Mouse (Mus musculus) neural tube, embryonic 13.5 days (tissue): ENCODE data around the gene Zfc3h1. TPM values are rescaled to one million over a fixed set of nuclear protein-coding genes. Genes with fewer than 3 reads are reported as not detected.

Experiments
- ATAC-seq: fragments of 200-750 bp; cut with Nextera tagmentation; 2 replicates; pipeline ENCODE4 v1.8.0; 2017; ENCODE audit warnings: low read depth, mild to moderate bottlenecking, moderate TSS enrichment, moderate library complexity
- H3K27ac ChIP-seq: fragments of 300-500 bp; sonication (generic); replicated peaks from 2 replicates; pipeline ENCODE4 v1.5.1; 2015; ENCODE audit warnings: moderate library complexity, mild to moderate bottlenecking, inconsistent platforms
- H3K27me3 ChIP-seq: fragments of 300-500 bp; sonication (generic); 2 replicates; pipeline ENCODE4 v1.6.1; 2015; ENCODE audit warnings: mild to moderate bottlenecking, inconsistent platforms
- H3K36me3 ChIP-seq: fragments of 300-500 bp; sonication (generic); 2 replicates; pipeline ENCODE4 v1.6.1; 2015; ENCODE audit warnings: mild to moderate bottlenecking, inconsistent platforms
- H3K4me1 ChIP-seq: fragments of 300-500 bp; sonication (generic); replicated peaks from 2 replicates; pipeline ENCODE4 v1.6.1; 2015; ENCODE audit warnings: inconsistent platforms
- H3K4me2 ChIP-seq: fragments of 300-500 bp; sonication (generic); 2 replicates; pipeline ENCODE4 v1.6.1; 2015; ENCODE audit warnings: inconsistent platforms, mild to moderate bottlenecking, moderate library complexity
- H3K4me3 ChIP-seq: fragments of 300-500 bp; sonication (generic); 2 replicates; pipeline ENCODE4 v1.5.1; 2015; ENCODE audit warnings: mild to moderate bottlenecking, inconsistent platforms
- H3K9ac ChIP-seq: fragments of 300-500 bp; sonication (generic); 2 replicates; pipeline ENCODE4 v1.6.1; 2015; ENCODE audit warnings: moderate library complexity, mild to moderate bottlenecking, inconsistent platforms
- H3K9me3 ChIP-seq: fragments of 300-500 bp; sonication (generic); 2 replicates; pipeline ENCODE4 v1.6.1; 2016; ENCODE audit warnings: inconsistent platforms
- WGBS: fragments of 180-500 bp; shearing (Covaris S2); methylation state at CpG from one replicate; pipeline ENCODE4 v1.1.7; 2015; 5-methylcytosine and 5-hydroxymethylcytosine counted together
- polyA plus RNA-seq: library from polyadenylated mRNA; unstranded; fragments of >200 nt; fragmentation: Nextera tagmentation; extraction: Ambion mirVana; gene quantifications from 2 replicates; pipeline ENCODE4 v1.2.1, GENCODE M21; 2015

Zfc3h1 gene
- polyA plus RNA-seq, 1 experiment from 2014 or later: 17.7 TPM

- Histone ChIP-seq H3K27ac (no peak overlapping the region), H3K4me2 (no peak overlapping the region), H3K4me1 (peaks cover 62% of the 10 kb centered on the region), H3K27me3 (no peaks in the 10 kb centered on the region), H3K4me3 (no peak overlapping the region), H3K9ac (no peak overlapping the region), H3K36me3 (peaks cover 42% of the 10 kb centered on the region), H3K9me3 (no peaks in the 10 kb centered on the region)
- ATAC-seq: no peak
- WGBS: 93% methylated on average over 4 of the region's 4 CpGs
These were observed 6.3 kb downstream of the Zfc3h1 start for GRCm38 (mm10) chr10:115391076-115391475.

- no peak for ATAC-seq
- Histone ChIP-seq H3K4me3 (no peak overlapping the region), H3K36me3 (peaks cover 42% of the 10 kb centered on the region), H3K27ac (no peak overlapping the region), H3K4me1 (peaks cover 61% of the 10 kb centered on the region), H3K9ac (no peak overlapping the region), H3K9me3 (no peaks in the 10 kb centered on the region), H3K4me2 (no peak overlapping the region), H3K27me3 (no peaks in the 10 kb centered on the region)
- 92% methylated on average over 1 of the region's 1 CpGs for WGBS
These were observed 7.1 kb downstream of the Zfc3h1 start for GRCm38 (mm10) chr10:115391896-115392295.

- WGBS: 69% methylated on average over 6 of the region's 6 CpGs
- Histone ChIP-seq H3K27ac (no peak overlapping the region), H3K4me2 (no peak overlapping the region), H3K9ac (no peak overlapping the region), H3K4me3 (no peak overlapping the region), H3K4me1 (no peaks in the 10 kb centered on the region), H3K9me3 (no peaks in the 10 kb centered on the region), H3K27me3 (no peaks in the 10 kb centered on the region), H3K36me3 (peaks cover 62% of the 10 kb centered on the region)
- ATAC-seq: no peak
These were observed 21.6 kb downstream of the Zfc3h1 start for GRCm38 (mm10) chr10:115406393-115406792.

GRCm38 (mm10) chr10:115413496-115413895 lies 28.7 kb downstream of the Zfc3h1 start:
- Histone ChIP-seq H3K27ac (no peak overlapping the region), H3K4me1 (no peaks in the 10 kb centered on the region), H3K9ac (no peak overlapping the region), H3K36me3 (peaks cover 84% of the 10 kb centered on the region), H3K4me2 (no peak overlapping the region), H3K27me3 (no peaks in the 10 kb centered on the region), H3K9me3 (no peaks in the 10 kb centered on the region), H3K4me3 (no peak overlapping the region)
- no peak for ATAC-seq
- 91% methylated on average over 2 of the region's 2 CpGs for WGBS

GRCm38 (mm10) chr10:115414056-115414455 lies 29.3 kb downstream of the Zfc3h1 start:
- Histone ChIP-seq H3K27ac (no peak overlapping the region), H3K4me1 (no peaks in the 10 kb centered on the region), H3K36me3 (peaks cover 85% of the 10 kb centered on the region), H3K9ac (no peak overlapping the region), H3K27me3 (no peaks in the 10 kb centered on the region), H3K4me2 (no peak overlapping the region), H3K4me3 (no peak overlapping the region), H3K9me3 (no peaks in the 10 kb centered on the region)
- ATAC-seq: no peak
- 94% methylated on average over 3 of the region's 3 CpGs for WGBS

- no peak overlapping the region for H3K4me3 ChIP-seq
- peaks cover 58% of the 10 kb centered on the region for H3K36me3 ChIP-seq
- H3K9ac ChIP-seq: no peak overlapping the region
- 85% methylated on average over 4 of the region's 4 CpGs for WGBS
- H3K27me3 ChIP-seq: no peaks in the 10 kb centered on the region
- H3K4me1 ChIP-seq: no peaks in the 10 kb centered on the region
- no peaks in the 10 kb centered on the region for H3K9me3 ChIP-seq
- H3K4me2 ChIP-seq: no peak overlapping the region
- ATAC-seq: no peak
- no peak overlapping the region for H3K27ac ChIP-seq
These were observed 37.2 kb downstream of the Zfc3h1 start for GRCm38 (mm10) chr10:115421976-115422375.

- Histone ChIP-seq H3K9me3 (no peaks in the 10 kb centered on the region), H3K27ac (no peak overlapping the region), H3K27me3 (no peaks in the 10 kb centered on the region), H3K4me3 (no peak overlapping the region), H3K4me1 (no peaks in the 10 kb centered on the region), H3K36me3 (peaks cover 63% of the 10 kb centered on the region), H3K4me2 (no peak overlapping the region), H3K9ac (no peak overlapping the region)
- WGBS: 50% methylated on average over 2 of the region's 2 CpGs
- ATAC-seq: no peak
These were observed 40.6 kb downstream of the Zfc3h1 start for GRCm38 (mm10) chr10:115425351-115425750.

GRCm38 (mm10) chr10:115437286-115437685 lies 52.5 kb downstream of the Zfc3h1 start:
- Histone ChIP-seq H3K9me3 (no peaks in the 10 kb centered on the region), H3K36me3 (peaks cover 22% of the 10 kb centered on the region), H3K4me2 (no peak overlapping the region), H3K27me3 (no peaks in the 10 kb centered on the region), H3K27ac (no peak overlapping the region), H3K4me3 (no peak overlapping the region), H3K9ac (no peak overlapping the region), H3K4me1 (no peaks in the 10 kb centered on the region)
- no peak for ATAC-seq
- 91% methylated on average over 4 of the region's 4 CpGs for WGBS

GRCm38 (mm10) chr10:115448614-115449013 lies 63.9 kb downstream of the Zfc3h1 start:
- H3K27me3 ChIP-seq: no peaks in the 10 kb centered on the region
- H3K4me3 ChIP-seq: no peak overlapping the region
- WGBS: 92% methylated on average over 13 of the region's 13 CpGs
- no peak overlapping the region for H3K27ac ChIP-seq
- H3K4me2 ChIP-seq: no peak overlapping the region
- H3K9me3 ChIP-seq: peaks cover 9% of the 10 kb centered on the region
- no peak overlapping the region for H3K9ac ChIP-seq
- no peaks in the 10 kb centered on the region for H3K36me3 ChIP-seq
- ATAC-seq: no peak
- H3K4me1 ChIP-seq: no peaks in the 10 kb centered on the region

GRCm38 (mm10) chr10:115457368-115458021 lies 72.7 kb downstream of the Zfc3h1 start:
- no peak overlapping the region for H3K9ac ChIP-seq
- no peaks in the 10 kb centered on the region for H3K4me1 ChIP-seq
- H3K4me3 ChIP-seq: no peak overlapping the region
- H3K9me3 ChIP-seq: no peaks in the 10 kb centered on the region
- no peak overlapping the region for H3K4me2 ChIP-seq
- H3K36me3 ChIP-seq: no peaks in the 10 kb centered on the region
- WGBS: 59% methylated on average over 6 of the region's 6 CpGs
- ATAC-seq: no peak
- H3K27me3 ChIP-seq: no peaks in the 10 kb centered on the region
- 0 out of 2 replicates have a peak overlapping the region, but pooled peaks have one; percentile 9 for H3K27ac ChIP-seq

GRCm38 (mm10) chr10:115462646-115463045 lies 77.9 kb downstream of the Zfc3h1 start:
- H3K36me3 ChIP-seq: no peaks in the 10 kb centered on the region
- WGBS: 76% methylated on average over 5 of the region's 5 CpGs
- H3K27me3 ChIP-seq: no peaks in the 10 kb centered on the region
- no peak overlapping the region for H3K4me2 ChIP-seq
- H3K27ac ChIP-seq: no peak overlapping the region
- no peaks in the 10 kb centered on the region for H3K9me3 ChIP-seq
- H3K4me1 ChIP-seq: no peaks in the 10 kb centered on the region
- ATAC-seq: no peak
- no peak overlapping the region for H3K9ac ChIP-seq
- H3K4me3 ChIP-seq: no peak overlapping the region

- H3K4me1 ChIP-seq: peaks cover 9% of the 10 kb centered on the region
- no peaks in the 10 kb centered on the region; the same call in 1 of the 2 replicates for H3K27me3 ChIP-seq
- H3K4me2 ChIP-seq: no peak overlapping the region
- H3K36me3 ChIP-seq: no peaks in the 10 kb centered on the region
- 63% methylated on average over 7 of the region's 7 CpGs for whole genome bisulfite sequencing
- H3K9ac ChIP-seq: no peak overlapping the region
- ATAC-seq: no peak
- H3K9me3 ChIP-seq: no peaks in the 10 kb centered on the region
- H3K27ac ChIP-seq: no peak overlapping the region
- H3K4me3 ChIP-seq: no peak overlapping the region
These were observed 80.3 kb downstream of the Zfc3h1 start for GRCm38 (mm10) chr10:115465072-115465471.

GRCm38 (mm10) chr10:115465778-115466177 lies 81.0 kb downstream of the Zfc3h1 start:
- ATAC-seq: no peak
- Histone ChIP-seq H3K4me1 (peaks cover 9% of the 10 kb centered on the region), H3K27me3 (no peaks in the 10 kb centered on the region; the same call in 1 of the 2 replicates), H3K27ac (no peak overlapping the region), H3K9me3 (no peaks in the 10 kb centered on the region), H3K36me3 (no peaks in the 10 kb centered on the region), H3K9ac (no peak overlapping the region), H3K4me2 (no peak overlapping the region), H3K4me3 (no peak overlapping the region)
- 82% methylated on average over 6 of the region's 6 CpGs for WGBS
